Mouse (Mus musculus) T-helper 17 cell (primary cell): ENCODE results near the gene Nfat5.

Experiments
- in situ Hi-C, 2 experiments: fragments of 300-600 bp; cut with MboI, MseI; formaldehyde crosslinking; loops; 1 replicate in 1 of 2; 2 replicates in 1 of 2; pipeline ENCODE4 v1.15.1; 2025; ENCODE audit warnings: high pct_unique_total_duplicates in 2 of 2

Gene Nfat5

GRCm38 (mm10) chr8:107292928-107293601, at the start of gene Nfat5:
TSS of gene Nfat5 (plus strand) at chr8:107293470.
- in situ Hi-C loops = loop anchor here in 1 of 2 experiments (25.0 kb wide), 1 partner anchor 1294 kb away; no protein-coding TSS in a partner anchor

- in situ Hi-C loops = loop anchor here (5.0 to 10.0 kb wide), 2 partner anchors 57 to 701 kb away; partner anchors contain the start of gene Zfhx3 (in 1 of the 2)
Observed at GRCm38 (mm10) chr8:107244218-107244617, 49.1 kb upstream of the Nfat5 start.

GRCm38 (mm10) chr8:107248456-107248855, 44.8 kb upstream of the Nfat5 start:
- in situ Hi-C loops = loop anchor here in 1 of 2 experiments (10.0 kb wide), 1 partner anchor 696 kb away; the partner anchor contains the start of gene Zfhx3

- in situ Hi-C loops = no loop called here
Observed at GRCm38 (mm10) chr8:107251481-107252104, 41.7 kb upstream of the Nfat5 start.

GRCm38 (mm10) chr8:107253121-107253520, 40.1 kb upstream of the Nfat5 start:
- in situ Hi-C loops = no loop called here

- in situ Hi-C loops = no loop called here
Observed at GRCm38 (mm10) chr8:107254403-107254802, 38.9 kb upstream of the Nfat5 start.

GRCm38 (mm10) chr8:107254951-107255457, 38.3 kb upstream of the Nfat5 start:
- in situ Hi-C loops = no loop called here

GRCm38 (mm10) chr8:107257223-107257622, 36.0 kb upstream of the Nfat5 start:
- in situ Hi-C loops = no loop called here

- in situ Hi-C loops = no loop called here
Observed at GRCm38 (mm10) chr8:107260120-107260519, 33.1 kb upstream of the Nfat5 start.

GRCm38 (mm10) chr8:107261172-107261571, 32.1 kb upstream of the Nfat5 start:
- in situ Hi-C loops = no loop called here

GRCm38 (mm10) chr8:107262046-107262705, 31.1 kb upstream of the Nfat5 start:
- in situ Hi-C loops = no loop called here

GRCm38 (mm10) chr8:107265811-107266210, 27.5 kb upstream of the Nfat5 start:
- in situ Hi-C loops = no loop called here

GRCm38 (mm10) chr8:107268501-107268900, 24.8 kb upstream of the Nfat5 start:
- in situ Hi-C loops = no loop called here

GRCm38 (mm10) chr8:107269191-107269590, 24.1 kb upstream of the Nfat5 start:
- in situ Hi-C loops = no loop called here

- in situ Hi-C loops = no loop called here
Observed at GRCm38 (mm10) chr8:107269617-107270139, 23.6 kb upstream of the Nfat5 start.

GRCm38 (mm10) chr8:107270287-107270686, 23.0 kb upstream of the Nfat5 start:
- in situ Hi-C loops = no loop called here

GRCm38 (mm10) chr8:107270751-107271150, 22.5 kb upstream of the Nfat5 start:
- in situ Hi-C loops = no loop called here

GRCm38 (mm10) chr8:107277323-107277883, 15.9 kb upstream of the Nfat5 start:
- in situ Hi-C loops = loop anchor here in 1 of 2 experiments (25.0 kb wide), 1 partner anchor 1310 kb away; no protein-coding TSS in a partner anchor

GRCm38 (mm10) chr8:107278571-107278970, 14.7 kb upstream of the Nfat5 start:
- in situ Hi-C loops = loop anchor here in 1 of 2 experiments (25.0 kb wide), 1 partner anchor 1309 kb away; no protein-coding TSS in a partner anchor

GRCm38 (mm10) chr8:107286686-107287085, 6.6 kb upstream of the Nfat5 start:
- in situ Hi-C loops = loop anchor here in 1 of 2 experiments (25.0 kb wide), 1 partner anchor 1301 kb away; no protein-coding TSS in a partner anchor

GRCm38 (mm10) chr8:107287522-107287921, 5.7 kb upstream of the Nfat5 start:
- in situ Hi-C loops = loop anchor here in 1 of 2 experiments (25.0 kb wide), 1 partner anchor 1300 kb away; no protein-coding TSS in a partner anchor
